Mouse (Mus musculus) erythroid progenitor cell, adult 5-6 weeks (primary cell): ENCODE results near the gene Zmym5. TPM values are rescaled to one million over a fixed set of nuclear protein-coding genes. Genes with fewer than 3 reads are reported as not detected.
"Not testable (repeated sequence)": the region's sequence is repeated elsewhere in the genome, so short reads cannot be mapped to it uniquely, and the experiment has no call there.

Source experiments
- ATAC-seq: replicated peaks from 2 replicates; pipeline ENCODE4 v1.8.0; 2016; ENCODE audit warnings: moderate number of reproducible peaks, mild to moderate bottlenecking, moderate TSS enrichment, inconsistent platforms; ENCODE audit not compliant: poor library complexity, low FRiP score, severe bottlenecking
- total RNA-seq, 2 experiments: library from RNA; stranded (forward) in 1 of 2; stranded (reverse) in 1 of 2; fragments of 150-400 nt in 1 of 2; fragments of 186-747, 209-891 nt in 1 of 2; gene quantifications; 2 replicates each; pipeline versions ENCODE4 v1.2.3 to v1.2.4; 2015 to 2017; ENCODE audit warnings: low replicate concordance in 2 of 2

The Zmym5 gene
- total RNA-seq, 2 experiments from 2014 or later: 22.3 to 31.9 TPM

DNA sequence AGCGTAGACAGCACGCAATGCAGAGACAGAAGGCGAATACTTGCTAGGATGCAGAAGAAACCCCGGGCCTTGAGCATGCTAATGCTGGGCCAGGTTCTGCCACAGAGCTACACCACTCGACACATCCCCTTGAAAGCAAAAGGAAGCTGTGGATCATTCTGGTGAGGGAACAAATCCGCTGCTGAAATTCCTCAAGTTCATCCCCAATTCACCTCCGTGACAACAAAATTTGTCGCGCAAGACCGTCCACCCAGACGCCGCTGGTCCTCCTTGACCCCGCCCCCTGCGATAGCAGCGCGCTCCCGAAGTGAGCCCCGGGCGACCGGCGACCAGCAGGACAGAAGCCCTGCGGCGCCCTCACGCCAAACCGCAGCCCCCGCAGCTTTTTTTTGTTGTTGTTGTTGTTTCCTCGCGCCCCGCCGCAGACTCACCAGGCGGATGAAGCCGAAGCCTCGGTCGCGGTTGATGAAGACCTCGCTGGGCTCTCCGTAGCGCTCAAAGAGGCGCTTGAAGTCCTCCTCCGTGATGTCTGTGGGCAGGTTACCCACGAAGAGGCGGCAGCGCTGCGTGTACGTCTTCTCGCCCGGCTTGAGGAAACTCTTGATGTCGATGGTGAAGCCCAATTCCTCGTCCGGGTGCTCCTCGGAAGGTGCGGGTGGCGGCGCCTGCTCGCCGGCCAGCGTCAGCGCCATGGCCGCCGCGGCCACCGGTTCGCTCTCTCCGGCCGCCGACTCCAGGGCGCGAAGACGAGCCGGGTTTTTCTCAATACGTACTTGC, 34.0 kb downstream of the Zmym5 start:
- ATAC-seq: peak; percentile 85

- no peak for ATAC-seq
Observed at GRCm38 (mm10) chr14:56776571-56777238, 34.8 kb downstream of the Zmym5 start.

- ATAC-seq: no peak
Observed at GRCm38 (mm10) chr14:56775416-56775815, 36.1 kb downstream of the Zmym5 start.

DNA sequence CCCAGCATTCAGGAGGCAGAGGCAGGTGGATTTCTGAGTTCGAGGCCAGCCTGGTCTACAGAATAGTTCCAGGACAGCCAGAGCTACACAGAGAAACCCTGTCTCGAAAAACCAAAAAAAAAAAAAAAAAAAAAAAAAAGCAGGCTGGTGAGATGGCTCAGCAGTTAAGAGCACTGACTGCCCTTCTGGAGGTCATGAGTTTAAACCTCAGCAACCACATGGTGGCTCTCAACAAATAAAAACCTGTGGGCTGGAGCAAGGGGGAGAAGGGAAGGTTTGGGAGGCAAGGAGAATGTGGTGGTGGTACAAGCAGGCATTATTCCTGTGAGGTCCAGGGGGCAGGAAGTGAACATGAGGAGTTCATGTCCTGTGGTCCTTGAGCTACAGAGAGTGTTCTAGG, 45.1 kb downstream of the Zmym5 start:
- not testable (repeated sequence) for ATAC-seq

DNA sequence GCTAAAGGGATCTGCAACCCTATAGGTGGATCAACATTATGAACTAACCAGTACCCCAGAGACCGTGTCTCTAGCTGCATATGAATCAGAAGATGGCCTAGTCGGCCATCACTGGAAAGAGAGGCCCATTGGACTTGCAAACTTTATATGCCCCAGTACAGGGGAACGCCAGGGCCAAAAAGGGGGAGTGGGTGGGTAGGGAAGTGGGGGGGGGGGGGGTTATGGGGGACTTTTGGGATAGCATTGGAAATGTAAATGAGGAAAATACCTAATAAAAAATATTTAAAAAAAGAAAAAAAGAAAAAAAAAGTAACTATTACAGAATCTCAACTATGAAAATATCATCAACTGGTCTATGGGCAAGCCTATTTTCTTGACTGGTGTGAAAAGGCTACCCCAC, 46.4 kb downstream of the Zmym5 start:
- ATAC-seq: not testable (repeated sequence)

DNA sequence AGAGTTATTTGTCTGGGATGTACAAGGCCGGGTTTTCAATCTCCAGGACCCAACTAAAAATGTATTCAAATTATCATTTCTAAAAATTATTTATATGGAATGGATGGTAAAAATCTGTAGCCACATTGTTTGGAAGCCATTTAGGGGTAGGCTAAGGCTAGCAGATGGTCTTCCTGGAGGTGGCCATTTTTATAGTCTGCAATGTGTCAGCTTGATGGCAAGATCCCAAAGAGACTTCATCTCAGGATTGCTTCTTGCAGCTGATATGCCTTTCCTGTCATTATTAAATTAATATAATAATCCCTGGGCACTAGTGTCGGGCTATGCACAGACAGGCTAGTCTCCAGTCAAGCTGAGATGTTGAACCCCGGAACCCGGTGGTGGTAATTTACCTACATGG, 60.2 kb downstream of the Zmym5 start:
- ATAC-seq: no peak

Other genes starting within 250 kb of the Zmym5 start
- 26.4 and 67.0 TPM in 2 replicates for gene Cenpj, start 236.3 kb downstream of the Zmym5 start, total RNA-seq (2015; ENCODE audit: low replicate concordance)
- gene Cenpj, start 236.3 kb downstream of the Zmym5 start, total RNA-seq (2017; ENCODE audit: low replicate concordance): 27.5 and 41.5 TPM in 2 replicates
- gene Parp4, start 236.1 kb downstream of the Zmym5 start, total RNA-seq (2015; ENCODE audit: low replicate concordance): 14.1 and 28.9 TPM in 2 replicates
- 2.1 and 3.0 TPM in 2 replicates for gene Parp4, start 236.1 kb downstream of the Zmym5 start, total RNA-seq (2017; ENCODE audit: low replicate concordance)
- gene Mphosph8, start 143.5 kb downstream of the Zmym5 start, total RNA-seq (2015; ENCODE audit: low replicate concordance): 10.5 and 38.6 TPM in 2 replicates
- gene Mphosph8, start 143.5 kb downstream of the Zmym5 start, total RNA-seq (2017; ENCODE audit: low replicate concordance): 11.3 and 36.1 TPM in 2 replicates
- gene Pspc1, start 33.4 kb downstream of the Zmym5 start, total RNA-seq (2015; ENCODE audit: low replicate concordance): 82.2 and 100 TPM in 2 replicates
- 219 and 284 TPM in 2 replicates for gene Pspc1, start 33.4 kb downstream of the Zmym5 start, total RNA-seq (2017; ENCODE audit: low replicate concordance)
- gene Zmym2, start 74.9 kb upstream of the Zmym5 start, total RNA-seq (2015; ENCODE audit: low replicate concordance): 20.5 and 32.4 TPM in 2 replicates
- gene Zmym2, start 74.9 kb upstream of the Zmym5 start, total RNA-seq (2017; ENCODE audit: low replicate concordance): 18.9 and 37.8 TPM in 2 replicates
- not detected in 2 replicates for gene Gja3, start 246.4 kb upstream of the Zmym5 start, total RNA-seq (2015; ENCODE audit: low replicate concordance)
- gene Gja3, start 246.4 kb upstream of the Zmym5 start, total RNA-seq (2017; ENCODE audit: low replicate concordance): not detected in 2 replicates